Mouse (Mus musculus): Measurements from ENCODE around the gene Stmnd1.
"Not testable (repeated sequence)": the region's sequence is repeated elsewhere in the genome, so short reads cannot be mapped to it uniquely, and the experiment has no call there.

Gene Stmnd1

GRCm38 (mm10) chr13:46288372-46288771 is 14.9 kb downstream of the Stmnd1 start:
- DNase-seq (ENCODE audit: low read depth, low spot score), result no peak

DNA sequence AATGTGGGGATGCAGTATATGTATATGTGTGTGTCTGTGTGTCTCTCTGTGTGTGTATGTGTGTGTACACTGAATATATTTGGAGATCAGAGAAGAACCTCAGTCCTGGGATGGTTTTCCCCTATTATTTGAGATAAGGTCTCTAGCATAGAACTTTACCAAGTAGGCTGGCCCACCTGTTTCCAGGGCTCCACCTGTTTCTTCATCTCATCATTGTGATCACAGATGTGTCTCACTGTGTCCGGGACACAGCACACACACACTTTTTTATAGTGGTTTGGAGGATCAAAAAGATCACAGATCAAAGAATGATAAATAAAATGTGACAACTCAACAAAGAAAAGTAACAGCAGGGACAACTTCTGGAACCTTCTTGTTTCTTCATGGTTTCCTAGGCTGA is 17.0 kb downstream of the Stmnd1 start:
- no peak for DNase-seq (ENCODE audit: low read depth, low spot score)

DNA sequence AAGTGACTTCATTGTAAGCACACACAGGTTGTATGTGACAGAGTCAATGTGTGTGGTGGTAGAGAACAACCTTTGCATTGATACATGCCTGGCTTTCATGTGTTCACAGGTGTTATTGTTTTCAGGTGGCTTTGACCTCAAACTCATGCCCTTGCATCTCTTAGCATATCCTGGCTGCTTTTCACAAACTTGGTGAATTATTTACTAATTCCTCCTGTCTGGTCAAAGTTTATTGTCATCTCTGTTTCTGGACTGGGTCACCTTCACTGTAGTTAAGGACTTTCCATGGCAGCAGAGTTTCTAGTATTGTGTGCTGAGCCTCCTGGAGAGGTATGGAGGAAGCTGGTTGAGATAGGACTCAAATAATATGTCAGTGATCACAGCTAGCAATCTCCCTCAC is 20.8 kb downstream of the Stmnd1 start:
- no peak for DNase-seq (ENCODE audit: low read depth, low spot score)

DNA sequence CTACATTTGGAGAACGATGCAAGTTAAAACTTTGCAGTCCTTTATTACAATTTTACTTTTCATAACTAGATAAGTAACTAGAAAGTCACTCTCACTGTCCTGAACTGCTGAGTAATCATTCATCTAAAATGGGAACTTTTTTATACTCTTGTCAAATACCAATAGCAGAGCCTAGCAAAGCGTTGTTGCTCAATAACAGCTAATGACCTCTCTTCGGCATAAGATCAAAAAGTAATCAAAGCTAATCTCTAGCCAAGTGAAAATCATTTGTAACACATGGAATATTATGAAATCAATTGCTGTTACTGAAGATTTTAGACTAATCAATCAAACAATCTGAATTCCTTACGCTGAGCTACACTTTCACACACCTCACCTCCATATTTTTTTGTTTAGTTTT is 24.2 kb downstream of the Stmnd1 start:
- no peak for DNase-seq (ENCODE audit: low read depth, low spot score)

GRCm38 (mm10) chr13:46310790-46311189 is 37.3 kb downstream of the Stmnd1 start:
- DNase-seq (ENCODE audit: low read depth, low spot score), result peak; percentile 64

DNA sequence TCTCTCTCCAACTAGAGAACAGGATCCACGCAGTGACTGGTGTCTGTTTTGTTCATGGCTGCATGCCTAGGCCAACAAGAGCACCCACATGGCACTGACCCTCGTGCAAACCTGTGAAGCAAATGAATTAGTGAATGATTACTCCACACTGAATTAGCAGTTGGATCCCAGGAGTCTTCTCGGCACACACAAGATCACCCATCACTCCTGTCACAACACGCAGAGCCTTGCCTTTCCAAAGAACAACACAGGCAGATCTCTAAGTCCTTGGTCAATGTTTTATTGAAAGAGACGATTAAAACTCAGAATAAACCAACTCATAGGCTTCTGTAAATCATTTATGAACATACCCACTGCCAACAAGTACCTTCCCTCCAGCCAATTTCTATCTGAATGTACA is 39.7 kb downstream of the Stmnd1 start:
- DNase-seq (ENCODE audit: low read depth, low spot score), result no peak

DNA sequence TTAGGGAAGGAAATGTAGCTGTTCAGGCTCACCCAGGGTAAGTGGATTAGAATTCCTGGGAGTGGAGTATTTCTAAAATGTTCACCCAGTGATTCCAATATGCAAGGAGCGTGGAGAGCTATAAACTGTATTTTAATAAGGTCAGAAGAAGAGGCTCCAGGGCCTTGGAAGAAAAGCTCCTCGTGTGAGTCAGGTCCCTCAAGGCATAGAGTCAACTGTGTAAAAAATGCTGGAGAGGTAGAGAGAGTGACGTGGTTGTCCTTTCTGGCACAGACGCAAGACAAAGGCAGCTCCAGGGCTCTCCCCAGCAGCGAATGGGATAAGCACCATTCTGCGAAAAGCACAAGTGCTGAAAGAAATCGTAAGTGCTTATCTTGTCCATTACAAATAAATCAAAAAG is 41.6 kb downstream of the Stmnd1 start:
- no peak for DNase-seq (ENCODE audit: low read depth, low spot score)

DNA sequence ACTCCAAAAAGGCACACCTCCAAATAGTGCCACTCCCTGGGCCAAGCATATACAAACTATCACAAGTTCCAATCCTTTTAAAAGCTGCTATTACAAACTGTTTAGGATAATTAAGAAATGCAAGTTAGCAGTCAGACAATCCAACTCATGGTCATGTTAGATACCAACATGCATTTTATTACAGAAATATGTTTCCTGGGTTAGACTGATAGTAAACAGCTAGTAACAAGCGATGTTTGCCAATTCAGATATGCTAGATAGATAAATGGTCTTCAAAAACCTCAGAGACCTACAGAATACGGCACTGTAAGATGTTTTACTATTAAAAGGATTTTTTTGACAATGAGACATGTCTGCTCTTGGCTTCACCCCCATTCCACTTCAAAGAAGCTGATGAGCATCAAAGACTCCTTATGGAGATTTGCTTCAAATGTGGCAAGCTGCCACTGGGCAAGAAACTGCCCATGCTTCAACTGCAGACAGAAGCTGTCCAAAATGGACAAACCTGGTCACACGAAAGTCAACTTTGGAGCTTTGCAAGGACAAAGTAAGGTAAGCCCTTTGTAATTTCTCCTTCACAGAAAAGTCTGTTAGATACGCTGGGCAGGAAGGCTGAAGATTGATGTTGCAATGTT is 52.9 kb downstream of the Stmnd1 start:
- no peak for DNase-seq (ENCODE audit: low read depth, low spot score)

GRCm38 (mm10) chr13:46335020-46335419 is 61.5 kb downstream of the Stmnd1 start:
- DNase-seq (ENCODE audit: low read depth, low spot score), result no peak

DNA sequence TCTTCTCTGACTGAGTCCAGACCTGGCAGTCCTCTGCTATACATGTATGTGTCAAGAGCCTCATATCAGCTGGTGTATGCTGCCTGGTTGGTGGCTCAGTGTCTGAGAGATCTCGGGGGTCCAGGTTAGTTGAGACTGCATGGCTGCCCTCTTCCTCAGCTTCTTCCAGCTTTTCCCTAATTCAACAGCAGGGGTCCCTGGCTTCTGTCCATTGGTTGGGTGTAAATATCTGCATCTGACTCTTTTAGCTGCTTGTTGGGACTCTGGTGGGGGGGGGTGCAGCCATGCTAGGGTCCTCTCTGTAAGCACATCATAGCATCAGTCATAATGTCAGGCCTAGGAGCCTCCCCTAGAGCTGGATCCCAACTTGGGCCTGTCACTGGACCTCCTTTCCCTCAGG is 62.8 kb downstream of the Stmnd1 start:
- not testable (repeated sequence) for DNase-seq (ENCODE audit: low read depth, low spot score)

GRCm38 (mm10) chr13:46337791-46338190 is 64.3 kb downstream of the Stmnd1 start:
- DNase-seq (ENCODE audit: low read depth, low spot score), result no peak

DNA sequence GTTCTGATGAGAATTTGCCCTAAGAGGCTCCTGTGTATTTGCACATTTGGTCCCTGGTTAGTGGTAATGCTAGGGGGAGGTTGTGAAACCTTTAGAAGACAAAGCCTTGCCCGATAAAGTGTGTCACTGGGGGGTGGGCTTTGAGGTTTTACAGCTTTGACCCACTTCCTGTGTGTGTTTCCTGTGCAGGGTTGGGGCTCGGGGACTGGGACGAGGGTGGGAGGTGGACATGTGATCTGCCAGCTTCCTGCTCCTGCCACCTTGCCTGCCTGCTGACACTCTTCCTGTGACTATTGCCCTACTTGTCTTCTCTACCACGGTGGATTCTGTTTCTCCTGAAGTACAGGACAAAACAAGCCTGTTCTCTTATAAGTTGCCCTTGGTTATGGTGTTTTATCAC is 66.4 kb downstream of the Stmnd1 start:
- DNase-seq (ENCODE audit: low read depth, low spot score), result no peak

DNA sequence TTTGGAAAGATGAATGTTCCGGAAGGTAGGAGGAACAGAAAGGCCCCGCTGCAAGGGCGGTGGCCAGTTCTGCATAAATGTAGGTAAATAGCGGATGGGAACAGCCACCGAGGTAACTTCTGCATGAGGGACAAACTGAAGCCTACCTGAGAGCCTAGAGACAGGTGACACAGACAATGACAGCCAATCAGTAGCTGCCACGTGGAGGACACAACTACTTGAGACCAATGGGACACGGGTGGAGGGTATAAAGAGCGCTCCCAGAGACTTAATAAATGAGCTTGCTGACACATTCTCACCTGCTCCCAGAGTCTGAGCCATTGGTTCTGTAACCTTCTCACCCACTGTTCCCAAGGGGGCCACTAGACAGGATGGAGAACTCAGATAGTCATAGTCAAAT is 67.1 kb downstream of the Stmnd1 start:
- no peak for DNase-seq (ENCODE audit: low read depth, low spot score)

DNA sequence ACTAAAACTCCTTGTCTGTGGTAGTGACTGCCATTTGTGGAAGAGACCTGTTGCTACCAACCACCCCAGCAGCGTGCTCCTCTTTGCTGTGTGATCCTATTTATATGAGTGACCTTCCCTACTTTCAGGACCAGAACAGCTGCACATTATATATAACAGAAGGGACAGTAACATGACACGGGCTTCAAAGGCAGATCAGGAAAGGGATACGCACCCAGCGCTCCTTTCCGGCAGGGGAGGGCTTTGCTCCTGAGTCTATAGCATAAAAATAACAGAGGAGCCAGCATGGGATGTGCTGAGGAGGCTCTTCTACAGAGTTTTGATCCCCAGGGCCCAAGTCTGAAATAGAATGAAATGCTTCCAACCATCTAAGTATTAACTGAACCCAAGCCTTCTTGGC is 67.9 kb downstream of the Stmnd1 start:
- DNase-seq (ENCODE audit: low read depth, low spot score), result no peak

- no peak for DNase-seq (ENCODE audit: low read depth, low spot score)
Observed at GRCm38 (mm10) chr13:46343226-46343625, 69.7 kb downstream of the Stmnd1 start.

- DNase-seq (ENCODE audit: low read depth, low spot score), result no peak
Observed at GRCm38 (mm10) chr13:46346830-46347512, 73.5 kb downstream of the Stmnd1 start.

GRCm38 (mm10) chr13:46349664-46350063 is 76.1 kb downstream of the Stmnd1 start:
- DNase-seq (ENCODE audit: low read depth, low spot score), result no peak

Data from 3T3-L1 (cell line).